Mouse (Mus musculus) C2C12 (cell line): ENCODE results near the gene Sart1. TPM values are rescaled to one million over a fixed set of nuclear protein-coding genes. Genes with fewer than 3 reads are reported as not detected.

Source experiments
- H3K27me3 ChIP-seq: one replicate; pipeline ENCODE4 v1.6.1; 2011; ENCODE audit not compliant: control insufficient read depth, insufficient read depth, insufficient read length
- H3K36me3 ChIP-seq: one replicate; pipeline ENCODE4 v1.6.1; 2011; ENCODE audit not compliant: control insufficient read depth, insufficient read depth
- H3K4me3 ChIP-seq: one replicate; pipeline ENCODE4 v1.5.1; 2011; ENCODE audit warnings: mild to moderate bottlenecking, control low read depth; ENCODE audit not compliant: poor library complexity, insufficient read depth, severe bottlenecking
- H3K79me2 ChIP-seq: one replicate; pipeline ENCODE4 v1.6.1; 2011; ENCODE audit not compliant: control insufficient read depth, insufficient read depth
- H3K79me3 ChIP-seq: one replicate; pipeline ENCODE4 v1.6.1; 2011; ENCODE audit warnings: low read depth, control low read depth
- H3ac ChIP-seq: one replicate; pipeline ENCODE3; 2011; ENCODE audit warnings: low read depth; ENCODE audit not compliant: control insufficient read depth, insufficient read length
- CEBPB ChIP-seq: IDR thresholded peaks from one replicate; pipeline ENCODE4 v1.6.1; 2011; ENCODE audit warnings: low read depth, mild to moderate bottlenecking, control low read depth, moderate library complexity
- CTCF ChIP-seq: IDR thresholded peaks from one replicate; pipeline ENCODE4 v1.5.1; 2011; ENCODE audit not compliant: control insufficient read depth, insufficient read depth, insufficient read length
- FOSL1 ChIP-seq: IDR thresholded peaks from one replicate; pipeline ENCODE4 v1.8.0; 2011; ENCODE audit warnings: mild to moderate bottlenecking, low read length; ENCODE audit not compliant: poor library complexity, insufficient read depth, severe bottlenecking
- MAX ChIP-seq: IDR thresholded peaks from one replicate; pipeline ENCODE4 v1.6.1; 2011; ENCODE audit warnings: mild to moderate bottlenecking, control low read depth
- MYOD1 ChIP-seq: IDR thresholded peaks from one replicate; pipeline ENCODE4 v1.6.1; 2011; ENCODE audit warnings: low read depth; ENCODE audit not compliant: control insufficient read depth, insufficient read length
- MYOG ChIP-seq: IDR thresholded peaks from one replicate; pipeline ENCODE4 v1.6.1; 2011; ENCODE audit not compliant: control insufficient read depth, insufficient read length; ENCODE audit errors: extremely low read depth
- USF1 ChIP-seq: IDR thresholded peaks from one replicate; pipeline ENCODE4 v1.6.1; 2011; ENCODE audit warnings: low read depth, mild to moderate bottlenecking, control low read depth, moderate library complexity
- polyA plus RNA-seq: library from polyadenylated mRNA; unstranded; fragments of >200 nt; fragmentation: generic; extraction: Trizol; gene quantifications from one replicate; pipeline ENCODE4 v1.2.1, GENCODE M21; 2012; ENCODE audit warnings: missing spikeins

Sart1 gene
- polyA plus RNA-seq, 1 experiment = 68.5 TPM

GRCm38 (mm10) chr19:5334741-5335140 is 53.8 kb downstream of the Sart1 start:
- H3K4me3 ChIP-seq = no peak overlapping the region
- H3ac ChIP-seq = no peak overlapping the region
- H3K79me2 ChIP-seq = no peaks in the 10 kb centered on the region
- no peaks in the 10 kb centered on the region for H3K79me3 ChIP-seq
- no peaks in the 10 kb centered on the region for H3K36me3 ChIP-seq
- TF ChIP-seq USF1 = no peak
- no peak for TF ChIP-seq CEBPB
- no peak for TF ChIP-seq MAX
- TF ChIP-seq MYOG = no peak
- no peak for TF ChIP-seq FOSL1
- TF ChIP-seq MYOD1 = no peak
- TF ChIP-seq CTCF = no peak
- no peaks in the 10 kb centered on the region for H3K27me3 ChIP-seq

DNA sequence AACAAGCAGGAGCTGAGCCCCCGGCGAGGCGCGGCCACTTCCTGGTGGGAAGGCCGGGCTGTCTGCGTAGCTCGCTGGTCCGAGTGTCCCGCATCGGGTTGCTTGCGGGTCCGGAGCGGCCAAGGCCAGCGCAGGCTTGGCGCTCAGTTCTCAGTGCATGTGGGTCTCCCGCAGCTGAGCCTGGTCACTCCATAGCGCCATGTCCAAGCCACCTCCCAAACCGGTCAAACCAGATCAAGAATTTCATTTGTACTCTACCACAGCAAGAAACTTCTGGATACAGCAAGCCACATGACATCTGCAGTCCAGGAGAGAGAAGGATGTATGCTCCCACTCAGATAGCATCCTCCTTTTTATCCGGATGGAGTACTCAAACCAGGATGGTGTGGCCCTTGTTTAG is 60.5 kb downstream of the Sart1 start:
- Histone ChIP-seq H3K4me3 (no peak overlapping the region), H3K79me3 (no peaks in the 10 kb centered on the region), H3K79me2 (no peaks in the 10 kb centered on the region), H3ac (no peak overlapping the region), H3K36me3 (no peaks in the 10 kb centered on the region), H3K27me3 (no peaks in the 10 kb centered on the region)
- TF ChIP-seq FOSL1 (no peak), MYOD1 (no peak), CEBPB (no peak), USF1 (no peak), MYOG (no peak), CTCF (no peak), MAX (no peak)

Other genes starting within 250 kb of the Sart1 start
- 10.1 TPM for gene Pacs1, start 115.6 kb downstream of the Sart1 start, polyA plus RNA-seq
- 149 TPM for gene Sf3b2, start 93.2 kb downstream of the Sart1 start, polyA plus RNA-seq
- gene Gal3st3, start 90.4 kb downstream of the Sart1 start, polyA plus RNA-seq = not detected
- not detected for gene Catsper1, start 53.0 kb downstream of the Sart1 start, polyA plus RNA-seq
- gene Cst6, start 39.1 kb downstream of the Sart1 start, polyA plus RNA-seq = 85.8 TPM
- gene Eif1ad, start 22.0 kb downstream of the Sart1 start, polyA plus RNA-seq = 48.5 TPM
- 506 TPM for gene Banf1, start 21.5 kb downstream of the Sart1 start, polyA plus RNA-seq
- 0.02 TPM for gene Tsga10ip, start 13.8 kb upstream of the Sart1 start, polyA plus RNA-seq
- gene Drap1, start 36.3 kb upstream of the Sart1 start, polyA plus RNA-seq = 428 TPM
- 90.3 TPM for gene AI837181, start 36.4 kb upstream of the Sart1 start, polyA plus RNA-seq
- gene Fosl1, start 58.8 kb upstream of the Sart1 start, polyA plus RNA-seq = 146 TPM
- gene Ccdc85b, start 69.2 kb upstream of the Sart1 start, polyA plus RNA-seq = 30.5 TPM
- 83.7 TPM for gene Fibp, start 71.9 kb upstream of the Sart1 start, polyA plus RNA-seq
- 4.8 TPM for gene Ctsw, start 79.8 kb upstream of the Sart1 start, polyA plus RNA-seq
- gene Efemp2, start 85.3 kb upstream of the Sart1 start, polyA plus RNA-seq = 177 TPM
- gene Mus81, start 99.7 kb upstream of the Sart1 start, polyA plus RNA-seq = 50.3 TPM
- gene Cfl1, start 101.8 kb upstream of the Sart1 start, polyA plus RNA-seq = 2,315 TPM
- 0.15 TPM for gene 1700020D05Rik, start 115.1 kb upstream of the Sart1 start, polyA plus RNA-seq
- gene Snx32, start 121.8 kb upstream of the Sart1 start, polyA plus RNA-seq = 1.1 TPM
- not detected for gene Ovol1, start 171.9 kb upstream of the Sart1 start, polyA plus RNA-seq
- 3.9 TPM for gene Ap5b1, start 179.3 kb upstream of the Sart1 start, polyA plus RNA-seq
- 77.8 TPM for gene Rnaseh2c, start 213.2 kb upstream of the Sart1 start, polyA plus RNA-seq
- 48.4 TPM for gene Kat5, start 221.5 kb upstream of the Sart1 start, polyA plus RNA-seq
- gene Rela, start 248.8 kb upstream of the Sart1 start, polyA plus RNA-seq = 56.5 TPM